Mouse (Mus musculus) ovary, postnatal 36 days (tissue): Measurements from ENCODE around the gene Smbd1.

Experiments used
- DNase-seq: peaks from one replicate; pipeline ENCODE4 v3.0.0; 2022; ENCODE audit warnings: low spot score, mixed read lengths

Gene Smbd1

DNA sequence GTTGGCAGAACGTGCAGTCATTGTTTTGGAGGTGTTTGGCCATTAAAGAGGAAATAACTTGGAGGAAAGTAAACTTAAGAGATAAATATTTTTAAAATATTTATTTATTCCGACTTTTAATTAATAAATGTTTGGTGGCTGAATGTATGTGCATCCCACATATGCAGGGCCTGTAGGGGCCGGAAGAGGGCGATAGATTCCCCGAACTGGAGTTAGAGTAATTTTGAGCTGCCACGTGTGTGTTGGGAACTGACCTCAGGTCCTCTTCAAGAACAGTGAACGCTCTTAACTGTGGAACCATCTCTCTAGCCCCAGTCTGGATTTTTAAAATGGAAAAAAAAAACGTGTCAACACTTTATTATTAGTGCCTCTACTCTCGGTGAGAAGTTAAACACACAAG, 3.1 kb upstream of the Smbd1 start:
- DNase-seq: no peak

DNA sequence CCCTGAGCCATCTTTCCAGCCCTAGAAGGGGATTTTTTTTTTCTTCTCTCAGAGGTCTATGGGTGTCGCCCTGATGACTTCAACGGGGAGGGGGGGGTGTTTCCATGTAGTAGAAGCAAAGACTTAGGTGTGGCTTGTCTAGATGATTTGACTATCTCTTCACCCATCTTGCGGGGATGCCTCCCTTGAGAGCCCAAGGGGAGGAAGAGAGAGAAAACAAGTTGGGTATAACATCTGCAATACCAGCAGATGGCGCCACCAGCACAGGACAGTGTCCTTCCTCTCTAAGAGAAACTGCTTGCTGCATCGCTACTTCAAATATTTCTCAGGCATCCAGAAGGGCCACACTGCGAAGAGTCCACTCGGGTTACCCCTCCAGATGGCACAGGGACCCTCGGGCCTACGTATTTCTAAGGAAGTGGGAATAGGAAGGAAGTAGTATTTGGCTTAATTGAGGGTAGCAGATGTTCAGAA, 2.6 kb upstream of the Smbd1 start:
- peak; percentile 77 for DNase-seq

DNA sequence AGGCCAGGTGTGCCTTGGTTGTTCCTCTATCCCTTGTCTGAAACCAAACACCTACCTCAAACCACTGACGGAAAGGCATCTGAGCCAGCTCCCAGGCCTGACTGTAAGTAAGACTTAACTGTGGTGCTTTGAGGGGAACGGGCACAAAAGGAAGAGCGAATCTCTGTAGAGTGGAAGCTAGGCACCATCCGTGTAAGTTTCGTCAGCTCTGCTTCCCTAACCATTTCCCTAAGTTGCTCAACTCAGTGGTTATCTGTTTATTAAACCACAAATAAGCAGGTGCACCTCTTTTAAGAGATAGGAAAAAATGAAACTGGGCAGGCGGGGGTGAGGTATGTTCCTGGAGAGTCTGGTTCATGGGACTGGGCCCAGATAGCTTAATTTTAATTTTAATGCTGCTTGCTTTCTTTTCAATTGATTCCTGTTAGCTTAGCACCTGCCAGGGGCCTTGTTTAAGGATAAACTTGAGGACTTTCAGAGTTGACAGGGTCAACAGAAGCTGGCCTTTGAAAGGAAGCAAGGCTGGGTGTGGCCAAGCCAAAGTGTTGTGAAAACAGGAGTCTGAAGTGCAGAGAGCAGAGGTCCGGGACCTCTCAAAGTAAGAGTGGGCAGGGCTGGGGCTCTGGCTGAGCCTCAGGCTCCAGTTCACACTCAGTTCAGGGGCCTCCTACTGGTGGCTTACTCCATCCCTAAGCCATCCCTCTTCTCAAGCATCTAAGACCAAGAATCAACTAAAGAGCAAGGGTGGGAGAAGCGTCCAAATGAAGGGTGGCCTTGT, 2.7 kb downstream of the Smbd1 start:
- no peak for DNase-seq

DNA sequence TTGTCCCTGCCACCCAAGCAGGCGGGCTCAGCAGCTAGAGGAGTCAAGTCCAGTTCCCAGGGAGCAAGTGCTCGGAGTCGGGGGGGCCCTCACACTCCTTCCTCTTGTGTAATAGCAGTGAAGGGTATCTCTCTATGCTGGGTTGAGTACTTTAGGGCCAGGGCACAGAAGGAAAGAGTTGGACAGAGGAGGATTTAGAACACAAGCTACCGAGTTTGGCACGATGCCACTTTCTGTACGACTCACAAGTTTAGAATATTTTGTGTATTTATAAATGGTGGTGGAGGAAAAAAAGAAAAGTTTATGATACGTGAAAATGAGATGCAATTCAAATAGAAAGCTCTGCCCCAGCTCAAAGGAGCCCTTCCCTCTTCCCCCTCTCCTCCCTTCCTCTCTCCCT, 5.1 kb downstream of the Smbd1 start:
- no peak for DNase-seq

DNA sequence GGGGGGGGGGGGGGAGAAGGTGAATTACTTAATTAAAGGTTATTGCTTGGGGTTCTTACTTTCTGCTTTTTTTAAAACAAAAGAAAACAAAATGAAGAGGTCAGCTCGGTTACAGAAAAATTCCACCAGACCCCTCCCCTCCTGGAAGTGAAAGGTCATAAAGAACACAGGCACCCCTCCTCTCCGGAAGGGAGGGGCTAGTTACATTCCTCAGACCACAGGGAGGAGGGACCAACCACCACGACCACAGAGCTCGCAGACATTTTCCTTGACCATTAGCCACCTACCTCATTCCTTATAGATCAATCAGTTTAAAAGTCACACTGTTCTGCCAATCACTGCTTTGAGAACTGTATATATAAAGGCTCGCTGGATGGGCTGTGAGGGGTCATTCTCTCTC, 6.4 kb downstream of the Smbd1 start:
- no peak for DNase-seq

DNA sequence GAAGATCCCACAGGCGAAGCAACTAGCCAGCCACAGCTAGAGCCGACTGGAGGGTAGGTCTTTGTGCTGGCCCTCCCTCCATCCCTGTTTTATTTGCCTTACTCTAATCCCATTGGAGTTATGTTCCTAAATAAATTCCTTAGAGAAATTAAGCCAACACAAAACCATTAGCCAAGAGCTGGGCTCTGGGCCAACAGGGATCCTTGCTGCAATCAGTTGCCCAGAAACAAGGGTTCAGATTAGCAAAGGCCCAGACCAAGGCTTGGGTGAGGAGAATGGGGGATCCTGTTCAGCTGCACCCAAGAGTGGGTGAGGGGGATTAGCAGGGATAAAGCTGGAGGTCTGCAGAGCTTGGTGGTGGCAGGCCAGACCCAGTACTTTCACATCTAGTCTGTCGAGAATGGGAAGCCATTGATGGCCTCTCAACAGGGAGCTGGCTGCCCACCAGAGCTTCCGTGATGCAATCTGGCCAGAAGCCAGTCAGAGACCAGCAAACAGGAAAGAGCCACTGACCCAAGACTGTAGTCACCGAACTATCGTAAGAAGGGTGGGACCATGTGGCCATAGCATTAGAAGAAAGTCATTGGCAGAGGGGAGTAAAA, 6.9 kb downstream of the Smbd1 start:
- peak; percentile 64 for DNase-seq

DNA sequence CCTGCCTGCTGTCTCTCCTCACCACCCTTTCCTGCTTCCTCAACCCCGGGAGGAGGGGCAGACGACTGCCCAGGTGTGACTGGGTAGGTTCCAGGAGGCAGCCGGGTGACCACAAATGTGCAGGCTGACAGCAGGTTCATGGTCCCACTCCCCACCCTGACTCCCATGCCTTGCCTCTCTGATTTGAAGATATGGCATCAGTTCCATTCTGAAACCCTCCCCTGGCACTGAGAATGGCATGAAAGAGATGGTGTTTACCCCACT, 12.9 kb downstream of the Smbd1 start, which contains the start of gene Muc20:
Muc20 (minus strand) TSS at position 10 of the 264 bp plus-strand sequence.
- DNase-seq: no peak

DNA sequence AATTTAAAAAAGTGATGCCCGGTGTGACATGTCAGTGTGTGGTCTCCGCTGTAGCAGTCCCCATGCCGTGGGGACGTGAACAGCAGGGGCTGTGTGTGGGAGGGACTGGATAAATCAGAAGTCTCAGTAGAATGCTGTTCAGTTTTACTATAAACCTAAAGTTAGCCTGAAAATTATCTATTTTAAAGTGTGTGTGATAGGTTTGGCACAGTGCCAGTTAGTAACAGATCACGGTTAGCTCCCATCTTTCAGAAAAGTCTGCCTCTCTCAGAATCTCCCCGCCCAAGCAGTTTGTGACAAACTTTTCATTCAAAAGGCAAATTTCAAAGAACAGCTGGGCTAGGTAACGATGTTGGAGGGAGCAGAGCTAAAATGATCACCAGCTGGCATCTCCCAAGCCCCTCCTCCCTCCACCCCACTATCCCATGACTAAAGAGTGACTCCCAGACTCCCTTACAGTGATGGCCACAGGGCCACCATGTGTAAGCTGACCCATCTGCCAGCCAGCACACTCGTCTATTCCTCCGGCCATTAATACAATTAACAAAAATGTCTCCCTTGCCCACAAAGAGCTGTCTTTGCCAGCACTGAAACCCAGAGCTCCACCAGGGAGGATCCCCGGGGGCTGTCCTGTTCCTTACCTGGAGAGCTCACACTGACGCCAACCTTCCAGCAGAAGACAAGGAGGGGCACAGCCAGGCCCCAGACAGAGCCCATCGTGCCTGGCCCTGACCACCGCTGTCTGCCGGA, 13.4 kb downstream of the Smbd1 start:
- no peak for DNase-seq

DNA sequence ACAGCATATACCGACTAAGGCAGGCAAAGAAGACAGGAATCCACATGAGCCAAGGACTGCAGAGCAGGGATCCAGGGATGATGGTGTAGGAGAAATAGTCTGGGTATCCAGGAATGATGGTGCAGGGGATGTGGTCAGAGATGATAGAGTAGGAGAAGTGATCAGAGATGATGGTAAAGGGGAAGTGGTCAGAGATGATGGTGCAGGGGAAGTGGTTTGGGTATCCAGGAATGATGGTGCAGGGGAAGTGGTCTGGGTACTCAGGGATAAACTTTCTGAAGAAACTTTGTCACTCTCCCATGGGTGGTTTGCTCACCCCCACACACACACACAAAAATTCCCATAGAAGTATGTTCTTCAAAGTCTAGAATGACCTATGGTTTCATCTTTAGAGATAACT, 15.1 kb downstream of the Smbd1 start:
- DNase-seq: no peak

DNA sequence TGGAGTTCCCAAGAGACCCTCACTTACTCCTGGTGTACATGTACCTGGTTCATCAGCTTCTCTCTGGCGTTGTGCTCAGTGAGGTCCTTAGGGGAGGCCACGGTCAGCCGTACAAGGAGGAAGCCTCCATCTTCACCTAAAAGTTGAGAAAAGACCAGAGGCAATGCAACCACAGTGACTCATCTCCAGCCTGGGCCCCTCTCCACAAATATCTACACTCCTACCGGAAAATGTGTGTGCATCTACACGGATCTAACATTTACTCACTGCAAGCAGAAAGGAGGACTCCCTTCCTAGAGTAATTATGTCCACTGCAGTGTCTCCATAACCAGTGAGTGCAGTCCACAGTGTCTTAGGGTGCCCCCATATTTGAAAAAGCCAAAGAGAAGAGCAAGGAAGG, 20.2 kb downstream of the Smbd1 start:
- DNase-seq: no peak

DNA sequence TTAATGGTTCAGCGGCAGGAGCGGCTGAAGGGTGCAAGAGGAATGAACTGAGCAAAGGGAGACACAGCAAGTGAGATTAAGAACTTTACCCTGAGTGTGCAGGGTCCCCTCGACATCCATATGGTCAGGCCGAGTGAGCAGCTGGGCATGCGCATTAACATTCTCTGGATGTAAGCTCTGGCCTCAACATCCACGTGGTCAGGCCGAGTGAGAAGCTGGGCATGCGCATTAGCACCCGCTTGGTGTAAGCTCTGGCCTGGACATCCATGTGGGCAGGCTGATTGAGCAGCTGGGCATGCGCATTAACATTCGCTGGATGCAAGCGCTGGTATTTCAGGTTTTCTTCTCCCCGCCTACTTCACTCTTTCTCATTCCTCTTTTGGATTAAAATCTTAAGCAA, 25.4 kb downstream of the Smbd1 start:
- no peak for DNase-seq

DNA sequence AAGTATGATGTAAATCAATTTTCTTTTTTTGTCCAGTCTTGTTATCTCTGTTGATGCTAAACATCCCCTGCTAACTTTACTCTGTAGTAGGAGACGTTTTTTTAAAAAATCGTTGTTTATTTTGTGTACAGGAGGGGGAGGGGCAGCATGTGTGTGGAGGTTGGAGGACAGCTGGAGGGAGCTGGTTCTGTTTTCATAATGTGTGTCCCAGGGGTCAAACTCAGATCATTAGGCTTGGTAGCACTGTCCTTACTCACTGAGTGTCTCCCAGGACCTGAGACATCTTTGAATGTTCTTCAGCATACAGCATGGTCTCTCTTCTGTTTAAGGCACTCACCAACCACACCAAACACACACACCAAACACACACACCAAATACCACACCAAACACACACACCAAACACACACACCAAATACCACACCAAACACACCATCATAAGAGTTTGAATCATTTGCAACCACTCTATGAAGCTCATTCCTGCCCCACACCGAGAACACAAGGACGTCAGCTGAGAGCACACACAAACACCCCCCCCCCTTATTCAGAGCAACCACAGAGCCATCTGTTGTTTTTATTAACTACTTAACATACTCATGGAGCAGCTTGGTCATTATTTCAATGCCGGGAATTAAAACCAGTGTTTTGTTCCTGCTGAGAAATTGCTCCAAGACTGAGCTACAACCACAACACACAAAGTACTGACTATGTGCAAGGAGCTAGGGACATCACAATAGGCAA, 26.8 kb downstream of the Smbd1 start:
- DNase-seq: no peak

DNA sequence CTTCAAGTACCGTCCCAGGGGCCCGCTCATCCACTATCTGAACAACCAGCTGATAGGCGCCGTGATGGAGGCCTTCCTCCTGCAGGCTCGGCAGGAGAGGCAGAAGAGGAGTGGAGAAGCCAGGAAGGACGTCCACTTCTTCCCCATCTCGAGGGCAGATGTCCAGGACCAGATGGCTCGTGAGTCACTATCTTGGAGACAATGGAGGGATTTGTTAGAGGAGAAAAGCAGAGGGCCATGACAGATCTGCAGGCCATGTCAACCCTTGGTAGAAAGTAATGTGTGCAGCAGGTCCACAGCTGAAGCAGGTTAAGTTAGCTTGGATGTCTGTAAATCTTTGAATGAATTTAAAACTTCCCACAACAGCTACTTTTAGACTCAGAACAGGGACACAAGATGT, 31.3 kb downstream of the Smbd1 start:
- no peak for DNase-seq

DNA sequence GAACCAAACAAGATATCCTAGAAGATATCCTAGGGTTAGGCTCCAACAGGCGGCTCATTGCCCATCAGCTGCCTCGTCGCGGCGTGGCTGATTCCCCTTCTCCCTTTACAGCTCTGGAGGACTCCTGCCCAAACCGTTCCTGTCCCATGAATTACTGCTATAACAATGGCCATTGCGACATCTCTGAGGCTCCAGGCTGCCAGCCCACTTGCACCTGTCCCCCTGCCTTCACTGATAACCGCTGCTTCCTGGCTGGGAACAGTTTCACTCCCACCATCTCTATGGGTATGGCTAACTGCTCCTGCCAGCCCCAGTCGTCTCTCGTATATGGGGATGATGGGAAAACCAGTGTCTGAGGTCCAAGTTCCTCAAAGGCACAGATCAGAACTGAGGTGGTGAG, 33.6 kb downstream of the Smbd1 start:
- no peak for DNase-seq

DNA sequence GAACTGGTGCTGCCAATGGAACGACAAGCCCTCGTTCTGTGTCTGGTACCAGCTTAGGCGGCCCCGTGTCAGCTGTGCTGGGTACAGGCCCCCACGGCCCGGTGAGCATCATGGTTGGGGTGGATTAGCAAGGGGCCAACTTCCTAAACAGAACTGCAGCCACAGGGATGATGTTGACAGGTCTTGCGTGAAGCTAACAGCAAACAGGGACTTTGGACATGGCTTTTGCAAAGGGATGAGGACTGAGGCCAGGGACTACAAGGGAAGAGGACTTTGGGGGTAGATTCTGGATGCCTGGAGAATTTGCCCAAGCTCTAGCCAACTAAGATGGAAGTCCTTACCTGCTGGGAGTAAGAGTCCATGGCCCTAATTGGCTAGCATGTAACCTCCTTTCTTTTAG, 43.4 kb downstream of the Smbd1 start:
- DNase-seq: no peak

DNA sequence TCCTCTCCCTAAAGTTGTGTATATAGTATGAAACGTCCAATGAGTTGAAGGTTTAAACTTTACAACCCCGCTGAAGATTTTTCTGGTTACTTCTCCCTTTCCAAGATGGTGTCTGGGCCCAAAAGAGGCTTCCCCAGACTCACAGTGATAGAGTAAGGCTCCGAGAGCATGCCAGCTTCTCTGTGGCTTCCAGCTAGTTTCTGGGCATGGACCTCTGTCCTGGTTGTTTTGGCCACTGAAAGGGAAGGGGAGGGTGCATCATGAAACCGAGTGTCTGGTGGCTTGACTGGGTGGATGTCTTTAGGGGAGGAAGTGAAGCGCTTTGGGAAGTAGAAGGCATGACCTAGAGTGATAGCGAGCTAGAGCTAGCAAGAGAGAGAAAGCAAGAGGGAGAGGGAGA, 45.3 kb downstream of the Smbd1 start:
- no peak for DNase-seq

DNA sequence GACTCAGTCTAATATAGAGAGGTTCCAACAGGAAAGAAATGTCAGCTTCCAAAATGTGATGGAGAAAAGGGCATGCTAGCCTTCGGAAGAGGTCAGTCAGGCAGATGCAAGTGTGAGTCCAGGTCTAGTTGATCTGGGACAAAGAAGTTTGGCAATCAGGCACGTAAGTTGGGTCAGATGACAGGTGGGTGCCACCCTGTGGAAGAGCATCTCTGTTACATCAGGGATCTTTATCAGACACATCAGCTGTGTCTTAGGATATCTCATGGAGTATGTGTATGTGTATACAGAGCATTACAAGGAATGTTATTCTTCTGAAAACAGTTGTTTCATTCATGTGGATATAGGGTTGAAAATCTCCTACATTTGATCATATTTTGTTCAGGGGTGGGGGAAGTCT, 45.7 kb downstream of the Smbd1 start:
- DNase-seq: no peak
